ENCODE assay signal across 17 mouse cellular contexts in genomic region chr14:25894566-25894965, GRCm38 (mm10). TPM values are rescaled to one million over a fixed set of nuclear protein-coding genes. Genes with fewer than 3 reads are reported as not detected.
"Had no signal": no experiment of that assay in that cellular context is flagged by ENCODE, and none has a peak within 500 bp of the region (broad histone marks: within the 10 kb centered on the region; RNA-seq: fewer than 3 reads in every experiment).

No protein-coding gene starts in this region.

RNA-seq across cellular contexts. Expression of gene Plac9a, which starts 8.3 kb away (rescaled TPM):
- polyA plus RNA-seq: forebrain, postnatal 0 days; heart, embryonic 11.5 days; heart, embryonic 13.5 days; hindbrain, embryonic 11.5 days; hindbrain, embryonic 13.5 days; hindbrain, embryonic 15.5 days; limb, embryonic 11.5 days; limb, embryonic 13.5 days; liver, adult 2 months; liver, embryonic 12.5 days had no signal

RNA-seq across cellular contexts. Expression of gene Cphx1, which starts 43.5 kb away (rescaled TPM):
- polyA plus RNA-seq: gonadal fat pad, adult 2 months; heart, adult 2 months; heart, embryonic 11.5 days; heart, embryonic 16.5 days; hindbrain, embryonic 11.5 days; hindbrain, embryonic 13.5 days; hindbrain, embryonic 15.5 days; hindbrain, postnatal 0 days; intestine, postnatal 0 days; kidney, embryonic 15.5 days; kidney, postnatal 0 days; limb, embryonic 11.5 days; limb, embryonic 13.5 days; liver, embryonic 12.5 days had no signal
